Mouse (Mus musculus) lung, adult 2 months (tissue): Measurements from ENCODE around the gene Rasa2. TPM values are rescaled to one million over a fixed set of nuclear protein-coding genes. Genes with fewer than 3 reads are reported as not detected.

ENCODE experiments used
- DNase-seq: peaks from one replicate; pipeline ENCODE4 v3.0.0; 2022
- H3K4me1 ChIP-seq: fragments of 200-500 bp; 2 replicates; pipeline ENCODE4 v1.6.1; 2011; ENCODE audit warnings: low read length; ENCODE audit not compliant: control insufficient read depth, insufficient read depth
- H3K4me3 ChIP-seq: fragments of 200-500 bp; replicated peaks from 2 replicates; pipeline ENCODE3; 2011; ENCODE audit warnings: low read depth, mild to moderate bottlenecking, control low read depth, low read length; ENCODE audit errors: extremely low read depth
- CTCF ChIP-seq: fragments of 200-500 bp; IDR thresholded peaks from 2 replicates; pipeline ENCODE4 v1.5.1; 2011; ENCODE audit warnings: mild to moderate bottlenecking, low read length, control low read depth; ENCODE audit not compliant: insufficient read depth
- POLR2A ChIP-seq: fragments of 200-500 bp; IDR thresholded peaks from 2 replicates; pipeline ENCODE4 v1.6.1; 2011; ENCODE audit warnings: low read depth, mild to moderate bottlenecking, control low read depth, low read length, borderline replicate concordance; ENCODE audit errors: extremely low read depth
- WGBS: fragments of 180-500 bp; shearing (Covaris S2); methylation state at CpG from one replicate; pipeline ENCODE4 v1.1.7; 2018; 5-methylcytosine and 5-hydroxymethylcytosine counted together
- polyA plus RNA-seq: library from polyadenylated mRNA; depleted of rRNA; stranded (reverse); fragments of >200 nt; gene quantifications from 2 replicates; pipeline ENCODE4 v1.2.3, GENCODE M21; 2012

Rasa2 gene
- polyA plus RNA-seq, 1 experiment, result 2.3 TPM

GRCm38 (mm10) chr9:96589346-96589745, 42.1 kb downstream of the Rasa2 start:
- DNase-seq, result no peak
- Histone ChIP-seq H3K4me3 (no peak overlapping the region), H3K4me1 (no peaks in the 10 kb centered on the region)
- TF ChIP-seq CTCF (no peak), POLR2A (no peak)
- WGBS, result 81% methylated on average over 5 of the region's 5 CpGs

- no peak for TF ChIP-seq POLR2A
- Histone ChIP-seq H3K4me3 (no peak overlapping the region), H3K4me1 (no peaks in the 10 kb centered on the region)
- 89% methylated on average over 2 of the region's 2 CpGs for WGBS
- DNase-seq, result no peak
Observed at GRCm38 (mm10) chr9:96583496-96583895, 47.9 kb downstream of the Rasa2 start.

- Histone ChIP-seq H3K4me1 (no peaks in the 10 kb centered on the region), H3K4me3 (no peak overlapping the region)
- TF ChIP-seq CTCF (no peak), POLR2A (no peak)
- WGBS, result 56% methylated on average over 2 of the region's 2 CpGs
- DNase-seq, result no peak
Observed at GRCm38 (mm10) chr9:96583076-96583475, 48.3 kb downstream of the Rasa2 start.

GRCm38 (mm10) chr9:96578190-96578589, 53.2 kb downstream of the Rasa2 start:
- Histone ChIP-seq H3K4me1 (no peaks in the 10 kb centered on the region), H3K4me3 (no peak overlapping the region)
- no peak for TF ChIP-seq CTCF
- no peak for TF ChIP-seq POLR2A
- DNase-seq, result no peak
- 76% methylated on average over 4 of the region's 4 CpGs for WGBS

- TF ChIP-seq CTCF, result no peak
- no peak for TF ChIP-seq POLR2A
- Histone ChIP-seq H3K4me1 (no peaks in the 10 kb centered on the region), H3K4me3 (no peak overlapping the region)
- 60% methylated on average over 6 of the region's 6 CpGs for WGBS
- DNase-seq, result no peak
Observed at GRCm38 (mm10) chr9:96577674-96578073, 53.7 kb downstream of the Rasa2 start.

GRCm38 (mm10) chr9:96573252-96573651, 58.2 kb downstream of the Rasa2 start:
- Histone ChIP-seq H3K4me1 (no peaks in the 10 kb centered on the region), H3K4me3 (no peak overlapping the region)
- no peak for DNase-seq
- WGBS, result 3% methylated on average over 1 of the region's 1 CpGs
- no peak for TF ChIP-seq POLR2A
- TF ChIP-seq CTCF, result peak; percentile 55; the same call in 1 of the 2 replicates

GRCm38 (mm10) chr9:96572754-96573153, 58.7 kb downstream of the Rasa2 start:
- H3K4me3 ChIP-seq, result no peak overlapping the region
- DNase-seq, result no peak
- 79% methylated on average over 9 of the region's 9 CpGs for WGBS
- no peak for TF ChIP-seq POLR2A
- no peak for TF ChIP-seq CTCF
- H3K4me1 ChIP-seq, result no peaks in the 10 kb centered on the region

GRCm38 (mm10) chr9:96566470-96566996, 64.9 kb downstream of the Rasa2 start:
- TF ChIP-seq CTCF (no peak), POLR2A (no peak)
- 77% methylated on average over 8 of the region's 8 CpGs for WGBS
- no peak overlapping the region for H3K4me3 ChIP-seq
- no peaks in the 10 kb centered on the region for H3K4me1 ChIP-seq
- no peak for DNase-seq

GRCm38 (mm10) chr9:96563501-96563900, 67.9 kb downstream of the Rasa2 start:
- DNase-seq, result no peak
- no peaks in the 10 kb centered on the region for H3K4me1 ChIP-seq
- no peak overlapping the region for H3K4me3 ChIP-seq
- TF ChIP-seq CTCF (no peak), POLR2A (no peak)
- 98% methylated on average over 4 of the region's 4 CpGs for WGBS

- TF ChIP-seq CTCF (no peak), POLR2A (no peak)
- no peak overlapping the region for H3K4me3 ChIP-seq
- 73% methylated on average over 6 of the region's 6 CpGs for WGBS
- DNase-seq, result no peak
- no peaks in the 10 kb centered on the region for H3K4me1 ChIP-seq
Observed at GRCm38 (mm10) chr9:96559148-96559547, 72.3 kb downstream of the Rasa2 start.

- DNase-seq, result no peak
- no peak overlapping the region for H3K4me3 ChIP-seq
- 85% methylated on average over 1 of the region's 1 CpGs for WGBS
Observed at GRCm38 (mm10) chr9:96558594-96558993, 72.8 kb downstream of the Rasa2 start.

More at GRCm38 (mm10) chr9:96558594-96558993, 72.8 kb downstream of the Rasa2 start:
- no peaks in the 10 kb centered on the region for H3K4me1 ChIP-seq
- TF ChIP-seq POLR2A, result no peak
- TF ChIP-seq CTCF, result no peak
